Mouse (Mus musculus): ENCODE data around the gene Fbxo31. TPM values are rescaled to one million over a fixed set of nuclear protein-coding genes. Genes with fewer than 3 reads are reported as not detected.

Fbxo31 gene
- polyA plus RNA-seq, 1 experiment from 2014 or later = 17.5 TPM

GRCm38 (mm10) chr8:121562941-121563351 is 15.7 kb downstream of the Fbxo31 start:
- Histone ChIP-seq H3K27me3 (replicated peaks; ENCODE audit: control insufficient read depth, insufficient read depth, low read length) (no peaks in the 10 kb centered on the region), H3K9ac (ENCODE audit: low read length) (no peak overlapping the region), H3K9me3 (replicated peaks; ENCODE audit: control insufficient read depth, low read length) (no peaks in the 10 kb centered on the region), H3K4me3 (ENCODE audit: low read depth, low read length) (no peak overlapping the region), H3K36me3 (ENCODE audit: control insufficient read depth, insufficient read depth, low read length) (peaks cover 29% of the 10 kb centered on the region), H3K4me1 (ENCODE audit: control insufficient read depth, insufficient read depth, low read length) (no peaks in the 10 kb centered on the region), H3K4me2 (ENCODE audit: low read length) (no peak overlapping the region), H3K27ac (ENCODE audit: low read depth, low read length) (no peak overlapping the region)
- ATAC-seq (no peak), DNase-seq (ENCODE audit: low spot score) (no peak)
- 89% methylated on average over 9 of the region's 9 CpGs for WGBS

GRCm38 (mm10) chr8:121561636-121562345 is 16.8 kb downstream of the Fbxo31 start:
- peaks cover 32% of the 10 kb centered on the region for H3K36me3 ChIP-seq (ENCODE audit: control insufficient read depth, insufficient read depth, low read length)
- H3K4me3 ChIP-seq (ENCODE audit: low read depth, low read length) = no peak overlapping the region
- no peak overlapping the region for H3K4me2 ChIP-seq (ENCODE audit: low read length)
- H3K9ac ChIP-seq (ENCODE audit: low read length) = no peak overlapping the region
- no peaks in the 10 kb centered on the region for H3K27me3 ChIP-seq (replicated peaks; ENCODE audit: control insufficient read depth, insufficient read depth, low read length)
- DNase-seq (ENCODE audit: low spot score) (no peak), ATAC-seq (no peak)
- no peaks in the 10 kb centered on the region for H3K9me3 ChIP-seq (replicated peaks; ENCODE audit: control insufficient read depth, low read length)
- H3K4me1 ChIP-seq (ENCODE audit: control insufficient read depth, insufficient read depth, low read length) = no peaks in the 10 kb centered on the region
- H3K27ac ChIP-seq (ENCODE audit: low read depth, low read length) = no peak overlapping the region
- 86% methylated on average over 16 of the region's 16 CpGs for WGBS

GRCm38 (mm10) chr8:121560432-121561100 is 18.0 kb downstream of the Fbxo31 start:
- Histone ChIP-seq H3K36me3 (ENCODE audit: control insufficient read depth, insufficient read depth, low read length) (peaks cover 28% of the 10 kb centered on the region), H3K27me3 (replicated peaks; ENCODE audit: control insufficient read depth, insufficient read depth, low read length) (no peaks in the 10 kb centered on the region), H3K9me3 (replicated peaks; ENCODE audit: control insufficient read depth, low read length) (no peaks in the 10 kb centered on the region), H3K4me3 (ENCODE audit: low read depth, low read length) (no peak overlapping the region), H3K9ac (ENCODE audit: low read length) (no peak overlapping the region), H3K4me2 (ENCODE audit: low read length) (no peak overlapping the region), H3K4me1 (ENCODE audit: control insufficient read depth, insufficient read depth, low read length) (no peaks in the 10 kb centered on the region), H3K27ac (ENCODE audit: low read depth, low read length) (no peak overlapping the region)
- DNase-seq (ENCODE audit: low spot score) (no peak), ATAC-seq (no peak)
- WGBS = 96% methylated on average over 7 of the region's 7 CpGs

GRCm38 (mm10) chr8:121559801-121560200 is 18.8 kb downstream of the Fbxo31 start:
- Histone ChIP-seq H3K9ac (ENCODE audit: low read length) (no peak overlapping the region), H3K27me3 (replicated peaks; ENCODE audit: control insufficient read depth, insufficient read depth, low read length) (no peaks in the 10 kb centered on the region), H3K4me2 (ENCODE audit: low read length) (no peak overlapping the region), H3K27ac (ENCODE audit: low read depth, low read length) (no peak overlapping the region), H3K4me3 (ENCODE audit: low read depth, low read length) (no peak overlapping the region), H3K36me3 (ENCODE audit: control insufficient read depth, insufficient read depth, low read length) (peaks cover 33% of the 10 kb centered on the region), H3K9me3 (replicated peaks; ENCODE audit: control insufficient read depth, low read length) (no peaks in the 10 kb centered on the region), H3K4me1 (ENCODE audit: control insufficient read depth, insufficient read depth, low read length) (no peaks in the 10 kb centered on the region)
- 91% methylated on average over 12 of the region's 12 CpGs for WGBS
- no peak for ATAC-seq
- no peak for DNase-seq (ENCODE audit: low spot score)

GRCm38 (mm10) chr8:121558538-121558937 is 20.1 kb downstream of the Fbxo31 start:
- no peak overlapping the region for H3K4me3 ChIP-seq (ENCODE audit: low read depth, low read length)
- no peak overlapping the region for H3K27ac ChIP-seq (ENCODE audit: low read depth, low read length)
- DNase-seq (ENCODE audit: low spot score) = no peak
- 93% methylated on average over 16 of the region's 16 CpGs for WGBS
- H3K4me1 ChIP-seq (ENCODE audit: control insufficient read depth, insufficient read depth, low read length) = no peaks in the 10 kb centered on the region
- no peaks in the 10 kb centered on the region for H3K9me3 ChIP-seq (replicated peaks; ENCODE audit: control insufficient read depth, low read length)
- ATAC-seq = no peak
- no peaks in the 10 kb centered on the region for H3K27me3 ChIP-seq (replicated peaks; ENCODE audit: control insufficient read depth, insufficient read depth, low read length)
- H3K9ac ChIP-seq (ENCODE audit: low read length) = no peak overlapping the region
- H3K36me3 ChIP-seq (ENCODE audit: control insufficient read depth, insufficient read depth, low read length) = peaks cover 42% of the 10 kb centered on the region
- no peak overlapping the region for H3K4me2 ChIP-seq (ENCODE audit: low read length)

- DNase-seq (ENCODE audit: low spot score) (no peak), ATAC-seq (no peak)
- Histone ChIP-seq H3K9ac (ENCODE audit: low read length) (no peak overlapping the region), H3K36me3 (ENCODE audit: control insufficient read depth, insufficient read depth, low read length) (peaks cover 49% of the 10 kb centered on the region), H3K27ac (ENCODE audit: low read depth, low read length) (no peak overlapping the region), H3K4me1 (ENCODE audit: control insufficient read depth, insufficient read depth, low read length) (no peaks in the 10 kb centered on the region), H3K4me2 (ENCODE audit: low read length) (no peak overlapping the region), H3K4me3 (ENCODE audit: low read depth, low read length) (no peak overlapping the region), H3K27me3 (replicated peaks; ENCODE audit: control insufficient read depth, insufficient read depth, low read length) (no peaks in the 10 kb centered on the region), H3K9me3 (replicated peaks; ENCODE audit: control insufficient read depth, low read length) (no peaks in the 10 kb centered on the region)
- WGBS = 93% methylated on average over 11 of the region's 11 CpGs
Measured at GRCm38 (mm10) chr8:121557746-121558145, 20.9 kb downstream of the Fbxo31 start.

- Histone ChIP-seq H3K9me3 (replicated peaks; ENCODE audit: control insufficient read depth, low read length) (no peaks in the 10 kb centered on the region), H3K4me1 (ENCODE audit: control insufficient read depth, insufficient read depth, low read length) (no peaks in the 10 kb centered on the region), H3K27me3 (replicated peaks; ENCODE audit: control insufficient read depth, insufficient read depth, low read length) (no peaks in the 10 kb centered on the region), H3K4me2 (ENCODE audit: low read length) (no peak overlapping the region), H3K4me3 (ENCODE audit: low read depth, low read length) (no peak overlapping the region), H3K27ac (ENCODE audit: low read depth, low read length) (no peak overlapping the region), H3K9ac (ENCODE audit: low read length) (no peak overlapping the region), H3K36me3 (ENCODE audit: control insufficient read depth, insufficient read depth, low read length) (peaks cover 71% of the 10 kb centered on the region)
- WGBS = 93% methylated on average over 32 of the region's 32 CpGs
- ATAC-seq (no peak), DNase-seq (ENCODE audit: low spot score) (no peak)
Measured at GRCm38 (mm10) chr8:121553831-121554475, 24.7 kb downstream of the Fbxo31 start.

GRCm38 (mm10) chr8:121552506-121552905 is 26.1 kb downstream of the Fbxo31 start:
- Histone ChIP-seq H3K9ac (ENCODE audit: low read length) (no peak overlapping the region), H3K4me3 (ENCODE audit: low read depth, low read length) (no peak overlapping the region), H3K27me3 (replicated peaks; ENCODE audit: control insufficient read depth, insufficient read depth, low read length) (no peaks in the 10 kb centered on the region), H3K27ac (ENCODE audit: low read depth, low read length) (no peak overlapping the region), H3K4me1 (ENCODE audit: control insufficient read depth, insufficient read depth, low read length) (no peaks in the 10 kb centered on the region), H3K4me2 (ENCODE audit: low read length) (no peak overlapping the region), H3K36me3 (ENCODE audit: control insufficient read depth, insufficient read depth, low read length) (peaks cover 59% of the 10 kb centered on the region), H3K9me3 (replicated peaks; ENCODE audit: control insufficient read depth, low read length) (no peaks in the 10 kb centered on the region)
- DNase-seq (ENCODE audit: low spot score) = no peak
- WGBS = 85% methylated on average over 9 of the region's 9 CpGs
- no peak for ATAC-seq
